Mouse (Mus musculus) Patski (cell line): ENCODE data around the gene Nrn1. TPM values are rescaled to one million over a fixed set of nuclear protein-coding genes. Genes with fewer than 3 reads are reported as not detected.

Source experiments
- ATAC-seq: fragments of 100-300 bp; one replicate; pipeline ENCODE4 v1.8.0; 2021
- CTCF ChIA-PET: fragments of 350-600 bp; sonication (Branson Sonifier 250); formaldehyde crosslinking; loops from one replicate; lab custom pipeline; 2022; ENCODE audit warnings: inconsistent platforms; lab: Charles Lee
- POLR2A ChIA-PET: fragments of 350-600 bp; sonication (Branson Sonifier 250); formaldehyde crosslinking; loops from one replicate; lab custom pipeline; 2022; ENCODE audit warnings: antibody characterized with exemption, inconsistent platforms; lab: Charles Lee
- DNase-seq: peaks from one replicate; pipeline ENCODE4 v3.0.0-alpha.2; 2011; ENCODE audit warnings: low read depth, low spot score
- H3K27me3 ChIP-seq: fragments of 371-371 bp; one replicate; pipeline ENCODE4 v1.5.1; 2021
- CTCF ChIP-seq: fragments of 100-300 bp; IDR thresholded peaks from one replicate; pipeline ENCODE4 v1.5.1; 2021
- in situ Hi-C: fragments of 300-500 bp; cut with MboI; formaldehyde crosslinking; loops from 3 replicates; pipeline ENCODE4 v1.11.1; 2018; ENCODE audit warnings: low pct_unique_long_range_greater_than_20kb, mixed read lengths
- polyA plus RNA-seq: library from polyadenylated mRNA; unstranded; gene quantifications from one replicate; pipeline ENCODE4 v1.2.3, GENCODE M21; 2021

Nrn1 gene
- polyA plus RNA-seq, 1 experiment from 2014 or later, result 0.05 TPM

- ChIA-PET POLR2A (interaction anchor here (0.8 kb wide), 1 partner anchor 84 kb away, joined by 3 read pairs; no protein-coding TSS in a partner anchor), CTCF (no interaction called here)
- in situ Hi-C loops, result no loop called here
- DNase-seq (no peak), ATAC-seq (no peak)
- H3K27me3 ChIP-seq, result peaks cover 6% of the 10 kb centered on the region
- no peak for TF ChIP-seq CTCF
Observed at GRCm38 (mm10) chr13:36731931-36732461, 2.9 kb downstream of the Nrn1 start.

DNA sequence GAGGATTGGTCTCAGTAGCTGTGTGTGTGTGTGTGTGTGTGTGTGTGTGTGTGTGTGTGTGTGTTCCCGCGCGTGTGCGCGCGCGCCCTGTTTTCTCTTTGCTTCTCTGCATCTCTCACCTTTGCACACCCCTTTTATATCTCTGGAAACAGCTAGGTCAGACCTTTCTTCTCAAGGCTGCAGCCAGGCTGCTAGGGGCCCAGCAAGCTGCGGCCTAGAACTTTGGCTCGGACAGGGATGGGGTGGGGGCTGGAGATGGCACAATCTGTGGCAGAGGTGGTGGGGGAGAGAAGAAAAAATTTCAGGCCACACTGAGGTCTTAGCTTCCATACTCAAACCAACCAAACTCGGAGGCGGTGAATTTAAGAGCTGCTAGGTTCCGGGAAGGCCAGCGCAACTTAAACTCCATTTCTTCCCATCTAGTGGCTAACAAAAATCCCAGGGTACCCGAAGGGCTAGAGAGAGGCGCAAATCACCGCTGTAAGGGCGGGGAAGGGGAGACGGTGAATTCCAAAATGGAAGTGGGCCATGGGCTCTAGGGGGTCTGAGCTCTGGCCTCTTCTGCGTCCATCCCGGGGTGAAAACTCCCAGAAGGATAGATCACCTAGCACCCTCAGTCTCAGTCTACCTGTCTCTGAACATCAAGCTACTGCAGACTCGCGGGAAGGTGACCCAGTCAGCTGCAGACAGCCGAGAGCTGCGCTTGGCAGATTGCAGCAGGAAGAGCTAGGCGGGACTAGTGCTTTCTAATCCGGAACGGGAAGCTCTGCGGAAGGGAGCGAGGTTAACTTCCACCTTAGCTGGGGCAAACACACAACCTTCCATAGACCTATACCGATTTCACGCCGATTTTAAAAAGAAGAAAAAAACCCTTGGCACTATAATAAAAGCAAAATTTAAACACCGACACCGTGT, 3.7 kb downstream of the Nrn1 start:
- H3K27me3 ChIP-seq, result peaks cover 8% of the 10 kb centered on the region
- POLR2A ChIA-PET, result interaction anchor here (0.8 kb wide), 1 partner anchor 85 kb away, joined by 3 read pairs; no protein-coding TSS in a partner anchor
- CTCF ChIA-PET, result no interaction called here
- in situ Hi-C loops, result no loop called here
- ATAC-seq (no peak), DNase-seq (no peak)
- no peak for TF ChIP-seq CTCF

GRCm38 (mm10) chr13:36730341-36730761, 4.6 kb downstream of the Nrn1 start:
- no peak for ATAC-seq
- no peak for TF ChIP-seq CTCF
- no peak for DNase-seq
- POLR2A ChIA-PET, result no interaction called here
- in situ Hi-C loops, result no loop called here
- H3K27me3 ChIP-seq, result peaks cover 8% of the 10 kb centered on the region
- CTCF ChIA-PET, result no interaction called here

- ChIA-PET POLR2A (no interaction called here), CTCF (no interaction called here)
- no peak for ATAC-seq
- H3K27me3 ChIP-seq, result peaks cover 8% of the 10 kb centered on the region
- TF ChIP-seq CTCF, result no peak
- in situ Hi-C loops, result no loop called here
- no peak for DNase-seq
Observed at GRCm38 (mm10) chr13:36729731-36730340, 5.1 kb downstream of the Nrn1 start.

- no peak for ATAC-seq
- DNase-seq, result no peak
- in situ Hi-C loops, result no loop called here
- ChIA-PET CTCF (no interaction called here), POLR2A (interaction anchor here (0.7 kb wide), 1 partner anchor 95 kb away, joined by 6 read pairs; no protein-coding TSS in a partner anchor)
- H3K27me3 ChIP-seq, result peaks cover 8% of the 10 kb centered on the region
- no peak for TF ChIP-seq CTCF
Observed at GRCm38 (mm10) chr13:36728509-36728908, 6.4 kb downstream of the Nrn1 start.

- ChIA-PET CTCF (no interaction called here), POLR2A (interaction anchor here (0.7 kb wide), 1 partner anchor 94 kb away, joined by 6 read pairs; no protein-coding TSS in a partner anchor)
- in situ Hi-C loops, result no loop called here
- H3K27me3 ChIP-seq, result peaks cover 8% of the 10 kb centered on the region
- DNase-seq, result no peak
- no peak for ATAC-seq
- TF ChIP-seq CTCF, result no peak
Observed at GRCm38 (mm10) chr13:36727779-36728470, 7.0 kb downstream of the Nrn1 start.

GRCm38 (mm10) chr13:36726951-36727778, 7.8 kb downstream of the Nrn1 start:
- no peak for DNase-seq
- in situ Hi-C loops, result no loop called here

DNA sequence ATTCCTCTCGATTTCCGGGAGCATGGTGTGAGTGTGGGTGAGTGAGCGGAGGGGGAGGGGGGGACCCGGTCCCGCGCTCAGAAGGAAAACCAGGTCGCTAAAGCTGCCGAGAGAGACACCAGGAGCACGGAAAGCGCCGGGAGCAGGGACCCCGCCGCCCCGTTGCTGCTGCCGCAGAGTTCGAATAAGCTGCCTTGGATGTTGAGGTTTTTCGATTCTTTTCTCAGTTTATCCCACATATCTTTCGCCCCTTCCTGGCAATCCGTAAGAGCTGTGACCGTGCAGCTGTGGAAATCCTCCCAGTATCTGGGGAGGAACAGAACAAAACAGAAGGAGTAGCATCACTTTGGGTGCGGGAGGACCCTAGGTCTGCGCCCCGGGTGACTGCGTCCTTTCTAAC, 8.4 kb downstream of the Nrn1 start:
- TF ChIP-seq CTCF, result no peak
- CTCF ChIA-PET, result interaction anchor here (1.1 kb wide), 1 partner anchor 12 kb away, joined by 3 read pairs; no protein-coding TSS in a partner anchor
- H3K27me3 ChIP-seq, result peaks cover 3% of the 10 kb centered on the region
- POLR2A ChIA-PET, result no interaction called here
- in situ Hi-C loops, result no loop called here
- DNase-seq (no peak), ATAC-seq (peak; percentile 31)

More at GRCm38 (mm10) chr13:36726951-36727778, 7.8 kb downstream of the Nrn1 start:
- ATAC-seq, result no peak
- CTCF ChIA-PET, result interaction anchor here (1.1 kb wide), 1 partner anchor 11 kb away, joined by 3 read pairs; no protein-coding TSS in a partner anchor
- POLR2A ChIA-PET, result no interaction called here
- TF ChIP-seq CTCF, result no peak
- peaks cover 6% of the 10 kb centered on the region for H3K27me3 ChIP-seq

DNA sequence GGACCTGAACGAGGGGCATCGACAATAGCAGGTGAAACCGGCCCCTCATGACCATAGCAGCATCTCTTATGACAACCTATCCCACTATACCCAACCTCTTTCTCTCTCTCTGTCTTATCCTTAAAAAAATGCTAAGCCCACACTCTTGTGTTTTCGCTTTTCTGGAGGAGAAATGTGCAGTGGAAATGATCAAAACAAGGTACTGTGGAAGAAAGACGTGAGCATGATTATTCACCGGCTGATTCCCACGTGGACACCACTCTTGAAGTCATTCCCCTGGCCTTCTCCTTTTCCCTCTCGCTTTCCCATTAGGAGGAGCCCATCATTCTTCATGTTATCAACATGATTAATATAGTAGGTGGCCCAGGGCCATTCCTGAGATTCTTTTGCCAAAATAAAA, 9.1 kb downstream of the Nrn1 start:
- in situ Hi-C loops, result no loop called here
- no peak for TF ChIP-seq CTCF
- POLR2A ChIA-PET, result no interaction called here
- DNase-seq (no peak), ATAC-seq (no peak)
- peaks cover 3% of the 10 kb centered on the region for H3K27me3 ChIP-seq
- CTCF ChIA-PET, result no interaction called here
